Mouse (Mus musculus) kidney, adult 11 months (tissue): ENCODE results near the gene Kcnh4.

Source experiments
- DNase-seq: peaks from one replicate; pipeline ENCODE4 v3.0.0; 2022

The Kcnh4 gene

GRCm38 (mm10) chr11:100759611-100760233 lies at the start of gene Kcnh4:
Gene Kcnh4 (minus strand): TSS chr11:100759942.
- DNase-seq = peak; percentile 47

GRCm38 (mm10) chr11:100806380-100807305 lies 46.9 kb upstream of the Kcnh4 start:
- no peak for DNase-seq

- no peak for DNase-seq
These were observed 45.8 kb upstream of the Kcnh4 start for GRCm38 (mm10) chr11:100805535-100805934.

GRCm38 (mm10) chr11:100804409-100804808 lies 44.7 kb upstream of the Kcnh4 start:
- no peak for DNase-seq

- peak; percentile 45 for DNase-seq
These were observed 39.7 kb upstream of the Kcnh4 start for GRCm38 (mm10) chr11:100799426-100799825.

GRCm38 (mm10) chr11:100796585-100796984 lies 36.8 kb upstream of the Kcnh4 start:
- no peak for DNase-seq

GRCm38 (mm10) chr11:100795386-100795785 lies 35.6 kb upstream of the Kcnh4 start:
- DNase-seq = no peak

- DNase-seq = peak; percentile 83
These were observed 31.8 kb upstream of the Kcnh4 start for GRCm38 (mm10) chr11:100791457-100792049.

GRCm38 (mm10) chr11:100790644-100791043 lies 30.9 kb upstream of the Kcnh4 start:
- peak; percentile 93 for DNase-seq

GRCm38 (mm10) chr11:100789702-100790101 lies 30.0 kb upstream of the Kcnh4 start:
- DNase-seq = no peak

- DNase-seq = no peak
These were observed 26.0 kb upstream of the Kcnh4 start for GRCm38 (mm10) chr11:100785774-100786173.

- no peak for DNase-seq
These were observed 24.5 kb upstream of the Kcnh4 start for GRCm38 (mm10) chr11:100784286-100784685.

- DNase-seq = peak; percentile 91
These were observed 22.8 kb upstream of the Kcnh4 start for GRCm38 (mm10) chr11:100782568-100782967.

- DNase-seq = no peak
These were observed 22.2 kb upstream of the Kcnh4 start for GRCm38 (mm10) chr11:100781763-100782475.

GRCm38 (mm10) chr11:100780247-100780646 lies 20.5 kb upstream of the Kcnh4 start:
- DNase-seq = no peak

GRCm38 (mm10) chr11:100778069-100778468 lies 18.3 kb upstream of the Kcnh4 start:
- no peak for DNase-seq

- no peak for DNase-seq
These were observed 16.2 kb upstream of the Kcnh4 start for GRCm38 (mm10) chr11:100775921-100776320.

GRCm38 (mm10) chr11:100774261-100774660 lies 14.5 kb upstream of the Kcnh4 start:
- no peak for DNase-seq

GRCm38 (mm10) chr11:100770646-100771408 lies 11.1 kb upstream of the Kcnh4 start, which contains the start of gene Ghdc:
Gene Ghdc (minus strand): TSS chr11:100770957.
- DNase-seq = peak; percentile 90

- no peak for DNase-seq
These were observed 10.2 kb upstream of the Kcnh4 start for GRCm38 (mm10) chr11:100769980-100770379.

- DNase-seq = peak; percentile 54
These were observed 8.1 kb upstream of the Kcnh4 start for GRCm38 (mm10) chr11:100767871-100768270.

- peak; percentile 74 for DNase-seq
These were observed 7.0 kb upstream of the Kcnh4 start for GRCm38 (mm10) chr11:100766726-100767125.
